Mouse (Mus musculus): ENCODE data around the gene Sgpp2.

- TF ChIP-seq CTCF (IDR thresholded peaks at IDR 0.05; ENCODE audit: extremely low read depth, insufficient read depth, insufficient read length, insufficient replicate concordance): no peak
- no peak for TF ChIP-seq POLR2A (IDR thresholded peaks at IDR 0.05; ENCODE audit: low read depth, low read length)
Observed at GRCm38 (mm10) chr1:78388848-78389247, 78.7 kb downstream of the Sgpp2 start.
